Mouse (Mus musculus): ENCODE data around the gene Atp10a. TPM values are rescaled to one million over a fixed set of nuclear protein-coding genes. Genes with fewer than 3 reads are reported as not detected.
"Not testable (repeated sequence)": the region's sequence is repeated elsewhere in the genome, so short reads cannot be mapped to it uniquely, and the experiment has no call there.

Atp10a gene
- polyA plus RNA-seq, 1 experiment from 2014 or later = 1.4 TPM

GRCm38 (mm10) chr7:58787585-58787984 is 131.6 kb downstream of the Atp10a start:
- Histone ChIP-seq H3K4me1 (replicated peaks; ENCODE audit: control insufficient read depth, insufficient read depth, low read length) (peaks cover 22% of the 10 kb centered on the region), H3K27ac (ENCODE audit: low read length) (peak overlapping the region; percentile 50), H3K4me3 (replicated peaks; ENCODE audit: low read length) (no peak overlapping the region), H3K27me3 (replicated peaks; ENCODE audit: control insufficient read depth, insufficient read depth, low read length) (no peaks in the 10 kb centered on the region), H3K9ac (replicated peaks; ENCODE audit: low read depth, low read length) (no peak overlapping the region), H3K36me3 (ENCODE audit: control insufficient read depth, insufficient read depth) (no peaks in the 10 kb centered on the region), H3K4me2 (ENCODE audit: low read length) (no peak overlapping the region), H3K9me3 (ENCODE audit: control insufficient read depth, low read length) (no peaks in the 10 kb centered on the region)
- no peak for ATAC-seq
- WGBS = 34% methylated on average over 2 of the region's 4 CpGs

- Histone ChIP-seq H3K9me3 (ENCODE audit: control insufficient read depth, low read length) (no peaks in the 10 kb centered on the region), H3K4me2 (ENCODE audit: low read length) (no peak overlapping the region), H3K27ac (ENCODE audit: low read length) (peak overlapping the region; percentile 64), H3K4me1 (replicated peaks; ENCODE audit: control insufficient read depth, insufficient read depth, low read length) (peaks cover 22% of the 10 kb centered on the region), H3K36me3 (ENCODE audit: control insufficient read depth, insufficient read depth) (no peaks in the 10 kb centered on the region), H3K4me3 (replicated peaks; ENCODE audit: low read length) (no peak overlapping the region), H3K27me3 (replicated peaks; ENCODE audit: control insufficient read depth, insufficient read depth, low read length) (no peaks in the 10 kb centered on the region), H3K9ac (replicated peaks; ENCODE audit: low read depth, low read length) (no peak overlapping the region; the same call in 1 of the 2 replicates)
- WGBS = 36% methylated on average over 7 of the region's 7 CpGs
- peak; percentile 62 for ATAC-seq
Observed at GRCm38 (mm10) chr7:58788424-58789261, 132.7 kb downstream of the Atp10a start.

GRCm38 (mm10) chr7:58797281-58797680 is 141.3 kb downstream of the Atp10a start:
- H3K9me3 ChIP-seq (ENCODE audit: control insufficient read depth, low read length) = no peaks in the 10 kb centered on the region
- no peaks in the 10 kb centered on the region for H3K27me3 ChIP-seq (replicated peaks; ENCODE audit: control insufficient read depth, insufficient read depth, low read length)
- no peak overlapping the region for H3K4me2 ChIP-seq (ENCODE audit: low read length)
- H3K4me3 ChIP-seq (replicated peaks; ENCODE audit: low read length) = no peak overlapping the region
- H3K9ac ChIP-seq (replicated peaks; ENCODE audit: low read depth, low read length) = no peak overlapping the region
- no peaks in the 10 kb centered on the region for H3K4me1 ChIP-seq (replicated peaks; ENCODE audit: control insufficient read depth, insufficient read depth, low read length)
- no peak overlapping the region for H3K27ac ChIP-seq (ENCODE audit: low read length)
- ATAC-seq = no peak
- H3K36me3 ChIP-seq (ENCODE audit: control insufficient read depth, insufficient read depth) = no peaks in the 10 kb centered on the region
- 95% methylated on average over 6 of the region's 6 CpGs for WGBS

- Histone ChIP-seq H3K9me3 (ENCODE audit: control insufficient read depth, low read length) (no peaks in the 10 kb centered on the region), H3K4me3 (replicated peaks; ENCODE audit: low read length) (no peak overlapping the region), H3K27ac (ENCODE audit: low read length) (no peak overlapping the region), H3K4me2 (ENCODE audit: low read length) (no peak overlapping the region), H3K36me3 (ENCODE audit: control insufficient read depth, insufficient read depth) (no peaks in the 10 kb centered on the region), H3K4me1 (replicated peaks; ENCODE audit: control insufficient read depth, insufficient read depth, low read length) (no peaks in the 10 kb centered on the region), H3K9ac (replicated peaks; ENCODE audit: low read depth, low read length) (no peak overlapping the region), H3K27me3 (replicated peaks; ENCODE audit: control insufficient read depth, insufficient read depth, low read length) (no peaks in the 10 kb centered on the region)
- no peak for ATAC-seq
- 78% methylated on average over 7 of the region's 7 CpGs for WGBS
Observed at GRCm38 (mm10) chr7:58800916-58801315, 144.9 kb downstream of the Atp10a start.

- Histone ChIP-seq H3K4me3 (replicated peaks; ENCODE audit: low read length) (no peak overlapping the region), H3K27me3 (replicated peaks; ENCODE audit: control insufficient read depth, insufficient read depth, low read length) (no peaks in the 10 kb centered on the region), H3K9me3 (ENCODE audit: control insufficient read depth, low read length) (no peaks in the 10 kb centered on the region), H3K36me3 (ENCODE audit: control insufficient read depth, insufficient read depth) (no peaks in the 10 kb centered on the region), H3K4me2 (ENCODE audit: low read length) (no peak overlapping the region), H3K9ac (replicated peaks; ENCODE audit: low read depth, low read length) (no peak overlapping the region), H3K27ac (ENCODE audit: low read length) (no peak overlapping the region), H3K4me1 (replicated peaks; ENCODE audit: control insufficient read depth, insufficient read depth, low read length) (no peaks in the 10 kb centered on the region)
- ATAC-seq = no peak
- WGBS = 94% methylated on average over 2 of the region's 2 CpGs
Observed at GRCm38 (mm10) chr7:58801791-58802190, 145.8 kb downstream of the Atp10a start.

GRCm38 (mm10) chr7:58822147-58822681 is 166.2 kb downstream of the Atp10a start:
- H3K9ac ChIP-seq (replicated peaks; ENCODE audit: low read depth, low read length) = no peak overlapping the region
- peak overlapping the region; percentile 33; the same call in 1 of the 2 replicates for H3K27ac ChIP-seq (ENCODE audit: low read length)
- H3K4me1 ChIP-seq (replicated peaks; ENCODE audit: control insufficient read depth, insufficient read depth, low read length) = 0 out of 2 replicates have a peak, but pooled peaks cover 5% of the 10 kb centered on the region
- no peak overlapping the region for H3K4me3 ChIP-seq (replicated peaks; ENCODE audit: low read length)
- no peaks in the 10 kb centered on the region for H3K27me3 ChIP-seq (replicated peaks; ENCODE audit: control insufficient read depth, insufficient read depth, low read length)
- peak; percentile 84 for ATAC-seq
- H3K9me3 ChIP-seq (ENCODE audit: control insufficient read depth, low read length) = no peaks in the 10 kb centered on the region
- 8% methylated on average over 6 of the region's 6 CpGs for WGBS
- no peaks in the 10 kb centered on the region for H3K36me3 ChIP-seq (ENCODE audit: control insufficient read depth, insufficient read depth)
- H3K4me2 ChIP-seq (ENCODE audit: low read length) = no peak overlapping the region

- Histone ChIP-seq H3K9me3 (ENCODE audit: control insufficient read depth, low read length) (no peaks in the 10 kb centered on the region), H3K9ac (replicated peaks; ENCODE audit: low read depth, low read length) (no peak overlapping the region), H3K4me3 (replicated peaks; ENCODE audit: low read length) (no peak overlapping the region), H3K4me1 (replicated peaks; ENCODE audit: control insufficient read depth, insufficient read depth, low read length) (0 out of 2 replicates have a peak, but pooled peaks cover 5% of the 10 kb centered on the region), H3K27me3 (replicated peaks; ENCODE audit: control insufficient read depth, insufficient read depth, low read length) (no peaks in the 10 kb centered on the region), H3K36me3 (ENCODE audit: control insufficient read depth, insufficient read depth) (no peaks in the 10 kb centered on the region), H3K4me2 (ENCODE audit: low read length) (no peak overlapping the region), H3K27ac (ENCODE audit: low read length) (no peak overlapping the region)
- no peak for ATAC-seq
- WGBS = 85% methylated on average over 3 of the region's 3 CpGs
Observed at GRCm38 (mm10) chr7:58824686-58825085, 168.7 kb downstream of the Atp10a start.

- Histone ChIP-seq H3K36me3 (ENCODE audit: control insufficient read depth, insufficient read depth) (no peaks in the 10 kb centered on the region), H3K4me2 (ENCODE audit: low read length) (no peak overlapping the region), H3K4me3 (replicated peaks; ENCODE audit: low read length) (no peak overlapping the region), H3K4me1 (replicated peaks; ENCODE audit: control insufficient read depth, insufficient read depth, low read length) (no peaks in the 10 kb centered on the region), H3K9ac (replicated peaks; ENCODE audit: low read depth, low read length) (no peak overlapping the region), H3K27me3 (replicated peaks; ENCODE audit: control insufficient read depth, insufficient read depth, low read length) (no peaks in the 10 kb centered on the region), H3K27ac (ENCODE audit: low read length) (no peak overlapping the region), H3K9me3 (ENCODE audit: control insufficient read depth, low read length) (no peaks in the 10 kb centered on the region)
- no peak for ATAC-seq
- 90% methylated on average over 5 of the region's 5 CpGs for WGBS
Observed at GRCm38 (mm10) chr7:58829111-58829510, 173.1 kb downstream of the Atp10a start.

- ATAC-seq; H3K9me3 ChIP-seq (ENCODE audit: control insufficient read depth, low read length); H3K9ac ChIP-seq (replicated peaks; ENCODE audit: low read depth, low read length); H3K27me3 ChIP-seq (replicated peaks; ENCODE audit: control insufficient read depth, insufficient read depth, low read length); H3K4me3 ChIP-seq (replicated peaks; ENCODE audit: low read length); H3K4me1 ChIP-seq (replicated peaks; ENCODE audit: control insufficient read depth, insufficient read depth, low read length); H3K36me3 ChIP-seq (ENCODE audit: control insufficient read depth, insufficient read depth); H3K27ac ChIP-seq (ENCODE audit: low read length); H3K4me2 ChIP-seq (ENCODE audit: low read length): not testable (repeated sequence)
- WGBS = 94% methylated on average over 32 of the region's 32 CpGs
Observed at GRCm38 (mm10) chr7:58836855-58837606, 181.1 kb downstream of the Atp10a start.
